Mouse (Mus musculus): ENCODE measurements around the gene Cacfd1. TPM values are rescaled to one million over a fixed set of nuclear protein-coding genes. Genes with fewer than 3 reads are reported as not detected.

The Cacfd1 gene
- total RNA-seq, 1 experiment from 2014 or later: 5.9 TPM

GRCm38 (mm10) chr2:27069646-27070045 is 59.9 kb downstream of the Cacfd1 start:
- peak; percentile 33; the same call in 1 of the 2 replicates for ATAC-seq (replicated peaks; ENCODE audit: low read depth, poor library complexity, severe bottlenecking)

- ATAC-seq (replicated peaks; ENCODE audit: low read depth, poor library complexity, severe bottlenecking): no peak
Measured at GRCm38 (mm10) chr2:27070247-27070813, 60.6 kb downstream of the Cacfd1 start.

Other genes starting within 250 kb of the Cacfd1 start
- gene Abo, start 144.9 kb upstream of the Cacfd1 start, total RNA-seq (2017): not detected in 2 replicates
- gene Surf6, start 107.0 kb upstream of the Cacfd1 start, total RNA-seq (2017): 55.1 and 68.0 TPM in 2 replicates
- gene Med22, start 99.2 kb upstream of the Cacfd1 start, total RNA-seq (2017): 17.0 and 22.5 TPM in 2 replicates
- gene Rpl7a, start 99.2 kb upstream of the Cacfd1 start, total RNA-seq (2017): 2,462 and 2,597 TPM in 2 replicates
- gene Surf2, start 93.6 kb upstream of the Cacfd1 start, total RNA-seq (2017): 85.6 and 92.0 TPM in 2 replicates
- gene Surf1, start 93.4 kb upstream of the Cacfd1 start, total RNA-seq (2017): 37.1 and 43.2 TPM in 2 replicates
- 50.3 and 51.5 TPM in 2 replicates for gene Surf4, start 76.0 kb upstream of the Cacfd1 start, total RNA-seq (2017)
- 0.23 TPM in 1 of 2 replicates, not detected in the other for gene Stkld1, start 75.9 kb upstream of the Cacfd1 start, total RNA-seq (2017)
- gene Rexo4, start 45.5 kb upstream of the Cacfd1 start, total RNA-seq (2017): 94.5 and 117 TPM in 2 replicates
- gene Adamts13, start 36.5 kb upstream of the Cacfd1 start, total RNA-seq (2017): not detected in 2 replicates
- gene Slc2a6, start 18.1 kb downstream of the Cacfd1 start, total RNA-seq (2017): 2.5 and 5.7 TPM in 2 replicates
- gene Mymk, start 62.3 kb downstream of the Cacfd1 start, total RNA-seq (2017): not detected in 2 replicates
- not detected in 2 replicates for gene Adamtsl2, start 69.5 kb downstream of the Cacfd1 start, total RNA-seq (2017)
- gene Fam163b, start 132.6 kb downstream of the Cacfd1 start, total RNA-seq (2017): not detected in 2 replicates
- not detected in 2 replicates for gene Dbh, start 155.3 kb downstream of the Cacfd1 start, total RNA-seq (2017)
- 1.1 and 4.2 TPM in 2 replicates for gene Sardh, start 238.4 kb downstream of the Cacfd1 start, total RNA-seq (2017)

Measured in common myeloid progenitor, adult 5-6 weeks (primary cell).